16 mouse cellular contexts compared by ENCODE assay signal in genomic region chr14:47541325-47541948, GRCm38 (mm10). TPM values are rescaled to one million over a fixed set of nuclear protein-coding genes. Genes with fewer than 3 reads are reported as not detected.
DNase-seq lines count a peak whose midpoint lies in the region; ATAC-seq and TF ChIP-seq lines count a peak whose summit lies in the region.
"Had no signal": no experiment of that assay in that cellular context is flagged by ENCODE, and none has a peak within 500 bp of the region (broad histone marks: within the 10 kb centered on the region; RNA-seq: fewer than 3 reads in every experiment).

No protein-coding gene starts in this region.

- peaks cover 52% of the 10 kb centered on the region for H3K36me3 ChIP-seq in liver, embryonic 12.5 days
- peaks cover 42% of the 10 kb centered on the region for H3K36me3 ChIP-seq in intestine, postnatal 0 days (ENCODE audit: control insufficient read depth, insufficient read depth)
- H3K36me3 ChIP-seq in forebrain, postnatal 0 days (ENCODE audit: insufficient read depth): peaks cover 54% of the 10 kb centered on the region

- TF ChIP-seq CTCF in intestine, postnatal 0 days (IDR thresholded peaks at IDR 0.05; ENCODE audit: low read depth): no peak
- no peak for TF ChIP-seq CTCF in forebrain, postnatal 0 days (IDR thresholded peaks at IDR 0.05; ENCODE audit: low read depth)

- no peak overlapping the region for H3K4me2 ChIP-seq in liver, embryonic 12.5 days
- no peak overlapping the region for H3K4me2 ChIP-seq in intestine, postnatal 0 days (replicated peaks; ENCODE audit: low read depth)
- H3K4me2 ChIP-seq in forebrain, postnatal 0 days (ENCODE audit: low read depth): no peak overlapping the region
- H3K4me2 ChIP-seq: forebrain, embryonic 12.5 days; kidney, embryonic 15.5 days; neural tube, embryonic 15.5 days; stomach, embryonic 15.5 days had no signal

- no peak overlapping the region for H3K9ac ChIP-seq in liver, embryonic 12.5 days
- H3K9ac ChIP-seq in intestine, postnatal 0 days (ENCODE audit: low read depth, low read length): no peak overlapping the region
- no peak overlapping the region for H3K9ac ChIP-seq in forebrain, postnatal 0 days
- H3K9ac ChIP-seq: forebrain, embryonic 12.5 days; kidney, embryonic 15.5 days; neural tube, embryonic 15.5 days; stomach, embryonic 15.5 days had no signal

- H3K4me1 ChIP-seq in liver, embryonic 12.5 days: peaks cover 32% of the 10 kb centered on the region
- no peaks in the 10 kb centered on the region for H3K4me1 ChIP-seq in intestine, postnatal 0 days (replicated peaks; ENCODE audit: control insufficient read depth, insufficient read depth, low read length)
- no peaks in the 10 kb centered on the region for H3K4me1 ChIP-seq in forebrain, postnatal 0 days (ENCODE audit: insufficient read depth)
- H3K4me1 ChIP-seq: forebrain, embryonic 12.5 days; kidney, embryonic 15.5 days; neural tube, embryonic 15.5 days; stomach, embryonic 15.5 days had no signal

- no peak for ATAC-seq in liver, embryonic 12.5 days
- peak; percentile 36; the same call in 1 of the 2 replicates for ATAC-seq in intestine, postnatal 0 days
- ATAC-seq in monocyte, adult 5-6 weeks (replicated peaks; ENCODE audit: insufficient number of reproducible peaks, low FRiP score, low TSS enrichment, poor library complexity, severe bottlenecking): peak; percentile 51
- ATAC-seq in forebrain, postnatal 0 days: no peak
- ATAC-seq: hindbrain, postnatal 0 days had no signal

- WGBS in liver, embryonic 12.5 days (ENCODE audit: insufficient replicate concordance): 80% methylated on average over 10 of the region's 10 CpGs
- WGBS in intestine, postnatal 0 days: 73% methylated on average over 10 of the region's 10 CpGs
- 91% methylated on average over 10 of the region's 10 CpGs for WGBS in forebrain, postnatal 0 days

- no peaks in the 10 kb centered on the region for H3K9me3 ChIP-seq in liver, embryonic 12.5 days (replicated peaks)
- H3K9me3 ChIP-seq in intestine, postnatal 0 days (ENCODE audit: control insufficient read depth): no peaks in the 10 kb centered on the region
- H3K9me3 ChIP-seq in forebrain, postnatal 0 days (ENCODE audit: low read length): no peaks in the 10 kb centered on the region
- H3K9me3 ChIP-seq: forebrain, embryonic 12.5 days; kidney, embryonic 15.5 days; neural tube, embryonic 15.5 days; stomach, embryonic 15.5 days had no signal

- no peak for DNase-seq in liver
- peak; percentile 18 for DNase-seq in T-cell, adult 2 months (ENCODE audit: low spot score)
- DNase-seq in kidney, postnatal 14 days: no peak
- no peak for DNase-seq in forebrain, postnatal 0 days
- DNase-seq in frontal cortex, adult 2 months (ENCODE audit: extremely low spot score in 1 of 2, low spot score in 1 of 2): no peak
- DNase-seq: cerebellum, adult 8-10 months; heart, postnatal 10 days; thymus, postnatal 14 days had no signal

- H3K27me3 ChIP-seq in liver, embryonic 12.5 days (replicated peaks): no peaks in the 10 kb centered on the region
- H3K27me3 ChIP-seq in intestine, postnatal 0 days (replicated peaks; ENCODE audit: control insufficient read depth, insufficient read depth, low read length): no peaks in the 10 kb centered on the region
- no peaks in the 10 kb centered on the region for H3K27me3 ChIP-seq in forebrain, postnatal 0 days (ENCODE audit: insufficient read depth, low read length)
- H3K27me3 ChIP-seq: forebrain, embryonic 12.5 days; kidney, embryonic 15.5 days; neural tube, embryonic 15.5 days; stomach, embryonic 15.5 days had no signal

- peak overlapping the region; percentile 57 for H3K27ac ChIP-seq in liver, embryonic 12.5 days
- H3K27ac ChIP-seq in intestine, postnatal 0 days (ENCODE audit: low read depth, low read length): no peak overlapping the region
- no peak overlapping the region for H3K27ac ChIP-seq in forebrain, postnatal 0 days (ENCODE audit: low read depth, low read length)
- H3K27ac ChIP-seq: forebrain, embryonic 12.5 days; hindbrain, postnatal 0 days; kidney, embryonic 15.5 days; neural tube, embryonic 15.5 days; stomach, embryonic 15.5 days had no signal

- no peak overlapping the region for H3K4me3 ChIP-seq in liver, embryonic 12.5 days
- no peak overlapping the region for H3K4me3 ChIP-seq in intestine, postnatal 0 days (ENCODE audit: low read depth, low read length)
- no peak overlapping the region for H3K4me3 ChIP-seq in forebrain, postnatal 0 days (ENCODE audit: low read depth, low read length)
- H3K4me3 ChIP-seq: forebrain, embryonic 12.5 days; kidney, embryonic 15.5 days; neural tube, embryonic 15.5 days; stomach, embryonic 15.5 days had no signal

RNA-seq across cellular contexts. Expression of gene Atg14, which starts 29.0 kb away (rescaled TPM):
- 7.6 and 8.0 TPM in 2 replicates for polyA plus RNA-seq in liver, embryonic 12.5 days (2016; fragmentation: Nextera tagmentation; extraction: Ambion mirVana)
- 6.4 and 7.8 TPM in 2 replicates for polyA plus RNA-seq in intestine, postnatal 0 days (2015; fragmentation: Nextera tagmentation; extraction: Ambion mirVana)
- 9.4 to 17.0 TPM (median 10.1 TPM) in 3 replicates for total RNA-seq in monocyte, adult 5-6 weeks (2017)
- 8.1 and 10.1 TPM in 2 replicates for total RNA-seq in forebrain, postnatal 0 days (2014; rRNA removed)
- 22.0 and 31.7 TPM in 2 replicates for polyA plus RNA-seq in forebrain, postnatal 0 days (2015; fragmentation: Nextera tagmentation; extraction: Ambion mirVana)
- polyA plus RNA-seq in frontal cortex, adult 2 months (2012; rRNA removed): 13.6 and 15.1 TPM in 2 replicates

Comparison
In these comparisons a context has a peak if more than half of its experiments do, and no peak if none do; other contexts are left out.
1. ATAC-seq: peak in intestine, postnatal 0 days (single experiment) and monocyte, adult 5-6 weeks (single experiment); none in liver, embryonic 12.5 days (single experiment) and forebrain, postnatal 0 days (single experiment).